28 mouse cellular contexts compared by ENCODE assay signal in genomic region chr6:140169836-140170235, GRCm38 (mm10).
DNase-seq lines count a peak whose midpoint lies in the region; ATAC-seq and TF ChIP-seq lines count a peak whose summit lies in the region.
"Had no signal": no experiment of that assay in that cellular context is flagged by ENCODE, and none has a peak within 500 bp of the region (broad histone marks: within the 10 kb centered on the region; RNA-seq: fewer than 3 reads in every experiment).

No protein-coding gene starts in this region.

- H3K9me3 ChIP-seq in heart, embryonic 12.5 days (replicated peaks), result no peaks in the 10 kb centered on the region; the same call in 1 of the 2 replicates
- H3K9me3 ChIP-seq in midbrain, embryonic 11.5 days (ENCODE audit: control insufficient read depth, low read length), result no peaks in the 10 kb centered on the region
- no peaks in the 10 kb centered on the region for H3K9me3 ChIP-seq in midbrain, embryonic 15.5 days
- H3K9me3 ChIP-seq in hindbrain, postnatal 0 days (ENCODE audit: low read length), result no peaks in the 10 kb centered on the region
- H3K9me3 ChIP-seq: embryonic facial prominence, embryonic 15.5 days; forebrain, embryonic 15.5 days had no signal

- no peak overlapping the region for H3K27ac ChIP-seq in heart, embryonic 12.5 days (ENCODE audit: poor library complexity, severe bottlenecking)
- no peak overlapping the region for H3K27ac ChIP-seq in midbrain, embryonic 11.5 days (ENCODE audit: low read depth, low read length)
- H3K27ac ChIP-seq in midbrain, embryonic 15.5 days, result no peak overlapping the region
- H3K27ac ChIP-seq in hindbrain, postnatal 0 days, result no peak overlapping the region
- H3K27ac ChIP-seq: embryonic facial prominence, embryonic 13.5 days; embryonic facial prominence, embryonic 15.5 days; forebrain, embryonic 13.5 days; forebrain, embryonic 15.5 days had no signal

- WGBS in heart, embryonic 12.5 days, result 93% methylated on average over 3 of the region's 3 CpGs
- WGBS in midbrain, embryonic 11.5 days, result 96% methylated on average over 3 of the region's 3 CpGs
- 98% methylated on average over 3 of the region's 3 CpGs for WGBS in midbrain, embryonic 15.5 days
- 97% methylated on average over 3 of the region's 3 CpGs for WGBS in hindbrain, postnatal 0 days

- DNase-seq in heart, adult 11 months, result peak; percentile 21
- DNase-seq in midbrain, embryonic 11.5 days (ENCODE audit: low spot score, missing footprints), result peak; percentile 35
- DNase-seq in gonadal fat pad, adult 2 months (ENCODE audit: low read depth), result peak; percentile 55
- DNase-seq in hindbrain, postnatal 0 days (ENCODE audit: low spot score), result no peak
- DNase-seq: adrenal gland, adult 2 months; adrenal gland, postnatal 10 days; adrenal gland, postnatal 25 days; B cell, adult 2 months; cerebellum, adult 11 months; cerebellum, adult 18-20 months; cerebellum, adult 8-10 months; cerebellum, adult 9-11 months; cerebellum, postnatal 14 days; cerebellum, postnatal 36 days; embryo, embryonic 11 days; forebrain, postnatal 0 days had no signal

- no peaks in the 10 kb centered on the region for H3K4me1 ChIP-seq in heart, embryonic 12.5 days (replicated peaks)
- H3K4me1 ChIP-seq in midbrain, embryonic 11.5 days (ENCODE audit: control insufficient read depth, insufficient read depth, low read length), result no peaks in the 10 kb centered on the region
- H3K4me1 ChIP-seq in midbrain, embryonic 15.5 days, result no peaks in the 10 kb centered on the region
- no peaks in the 10 kb centered on the region for H3K4me1 ChIP-seq in hindbrain, postnatal 0 days (ENCODE audit: insufficient read depth, low read length)
- H3K4me1 ChIP-seq: embryonic facial prominence, embryonic 15.5 days; forebrain, embryonic 13.5 days; forebrain, embryonic 15.5 days had no signal

- no peak overlapping the region for H3K9ac ChIP-seq in heart, embryonic 12.5 days
- no peak overlapping the region for H3K9ac ChIP-seq in midbrain, embryonic 11.5 days (ENCODE audit: low read length)
- no peak overlapping the region for H3K9ac ChIP-seq in midbrain, embryonic 15.5 days
- H3K9ac ChIP-seq in hindbrain, postnatal 0 days (replicated peaks; ENCODE audit: low read length), result no peak overlapping the region
- H3K9ac ChIP-seq: embryonic facial prominence, embryonic 13.5 days; embryonic facial prominence, embryonic 15.5 days; forebrain, embryonic 13.5 days; forebrain, embryonic 15.5 days; forebrain, postnatal 0 days had no signal

- H3K27me3 ChIP-seq in heart, embryonic 12.5 days (replicated peaks), result no peaks in the 10 kb centered on the region
- no peaks in the 10 kb centered on the region for H3K27me3 ChIP-seq in midbrain, embryonic 11.5 days (ENCODE audit: control insufficient read depth, insufficient read depth, low read length)
- no peaks in the 10 kb centered on the region for H3K27me3 ChIP-seq in midbrain, embryonic 15.5 days (replicated peaks)
- H3K27me3 ChIP-seq in hindbrain, postnatal 0 days (ENCODE audit: insufficient read depth, low read length), result no peaks in the 10 kb centered on the region
- H3K27me3 ChIP-seq: CH12.LX; embryonic facial prominence, embryonic 13.5 days; embryonic facial prominence, embryonic 15.5 days; forebrain, embryonic 13.5 days; forebrain, embryonic 15.5 days; Patski had no signal

- no peak for TF ChIP-seq CTCF in hindbrain, postnatal 0 days (IDR thresholded peaks at IDR 0.05; ENCODE audit: low read depth)

- no peak overlapping the region for H3K4me3 ChIP-seq in heart, embryonic 12.5 days
- no peak overlapping the region for H3K4me3 ChIP-seq in midbrain, embryonic 11.5 days (ENCODE audit: low read depth, low read length)
- no peak overlapping the region for H3K4me3 ChIP-seq in midbrain, embryonic 15.5 days
- H3K4me3 ChIP-seq in hindbrain, postnatal 0 days (ENCODE audit: low read length), result no peak overlapping the region
- H3K4me3 ChIP-seq: embryonic facial prominence, embryonic 13.5 days; embryonic facial prominence, embryonic 15.5 days; erythroblast, embryonic 14.5 days; forebrain, embryonic 13.5 days; forebrain, embryonic 15.5 days had no signal

- H3K4me2 ChIP-seq in heart, embryonic 12.5 days, result no peak overlapping the region
- H3K4me2 ChIP-seq in midbrain, embryonic 11.5 days, result no peak overlapping the region
- no peak overlapping the region for H3K4me2 ChIP-seq in midbrain, embryonic 15.5 days
- H3K4me2 ChIP-seq in hindbrain, postnatal 0 days (ENCODE audit: low read depth, low read length), result no peak overlapping the region
- H3K4me2 ChIP-seq: embryonic facial prominence, embryonic 13.5 days; embryonic facial prominence, embryonic 15.5 days; forebrain, embryonic 13.5 days; forebrain, embryonic 15.5 days had no signal

- no peaks in the 10 kb centered on the region for H3K36me3 ChIP-seq in heart, embryonic 12.5 days
- H3K36me3 ChIP-seq in midbrain, embryonic 11.5 days (ENCODE audit: control insufficient read depth, insufficient read depth, low read length), result no peaks in the 10 kb centered on the region
- H3K36me3 ChIP-seq in midbrain, embryonic 15.5 days (replicated peaks), result no peaks in the 10 kb centered on the region
- H3K36me3 ChIP-seq in hindbrain, postnatal 0 days (ENCODE audit: insufficient read depth, low read length), result no peaks in the 10 kb centered on the region
- H3K36me3 ChIP-seq: embryonic facial prominence, embryonic 13.5 days; embryonic facial prominence, embryonic 15.5 days; forebrain, embryonic 15.5 days; G1E had no signal

- ATAC-seq in heart, embryonic 12.5 days (ENCODE audit: insufficient number of reproducible peaks, low FRiP score), result no peak
- ATAC-seq in midbrain, embryonic 11.5 days (ENCODE audit: low FRiP score), result no peak
- ATAC-seq in midbrain, embryonic 15.5 days (replicated peaks), result no peak
- no peak for ATAC-seq in hindbrain, postnatal 0 days
- ATAC-seq: activated CD4-positive, CD25-positive, alpha-beta regulatory T cell, adult 4 months; CD4-positive, CD25-positive, alpha-beta regulatory T cell, adult 4 months; forebrain, embryonic 13.5 days; forebrain, embryonic 15.5 days; forebrain, postnatal 0 days; Patski had no signal
